30 mouse cellular contexts compared by ENCODE assay signal in genomic region chr17:50488406-50488805, GRCm38 (mm10).
"Had no signal": no experiment of that assay in that cellular context is flagged by ENCODE, and none has a peak within 500 bp of the region (broad histone marks: within the 10 kb centered on the region; RNA-seq: fewer than 3 reads in every experiment).

No protein-coding gene starts in this region.

- ATAC-seq: liver, embryonic 12.5 days; liver, postnatal 0 days; lung, postnatal 0 days; midbrain, embryonic 13.5 days; midbrain, embryonic 16.5 days had no signal

- H3K36me3 ChIP-seq: limb, embryonic 10.5 days; limb, embryonic 12.5 days; limb, embryonic 13.5 days; limb, embryonic 15.5 days; liver, embryonic 12.5 days; liver, embryonic 13.5 days; liver, embryonic 15.5 days; lung, embryonic 15.5 days; midbrain, embryonic 10.5 days; midbrain, embryonic 12.5 days; midbrain, embryonic 13.5 days had no signal

- H3K4me3 ChIP-seq: left cerebral cortex, adult 2 months; limb, embryonic 10.5 days; limb, embryonic 12.5 days; limb, embryonic 13.5 days; limb, embryonic 15.5 days; liver, embryonic 12.5 days; liver, embryonic 13.5 days; liver, embryonic 15.5 days; lung, embryonic 15.5 days; megakaryocyte, embryonic 14.5 days; midbrain, embryonic 10.5 days; midbrain, embryonic 12.5 days; midbrain, embryonic 13.5 days; myocyte had no signal

- H3K9ac ChIP-seq: limb, embryonic 12.5 days; limb, embryonic 13.5 days; limb, embryonic 15.5 days; liver, embryonic 12.5 days; liver, embryonic 13.5 days; liver, embryonic 14.5 days; liver, embryonic 15.5 days; liver, postnatal 0 days; lung, embryonic 14.5 days; lung, embryonic 15.5 days; midbrain, embryonic 12.5 days; midbrain, embryonic 13.5 days had no signal

- DNase-seq: left cerebral cortex, postnatal 4 days; liver; liver, embryonic 13.5 days; liver, postnatal 0 days; lung, adult 18-20 months; lung, adult 2 months; lung, embryonic 14.5 days; lung, postnatal 10 days; lung, postnatal 14 days; lung, postnatal 36 days; lung, postnatal 4 days; midbrain, embryonic 14.5 days had no signal

- H3K4me2 ChIP-seq: limb, embryonic 12.5 days; limb, embryonic 13.5 days; limb, embryonic 15.5 days; liver, embryonic 11.5 days; liver, embryonic 12.5 days; liver, embryonic 13.5 days; liver, embryonic 15.5 days; lung, embryonic 14.5 days; lung, embryonic 15.5 days; midbrain, embryonic 12.5 days; midbrain, embryonic 13.5 days had no signal

- H3K4me1 ChIP-seq: limb, embryonic 15.5 days; liver, embryonic 12.5 days; liver, embryonic 13.5 days; liver, embryonic 15.5 days; lung, embryonic 15.5 days; megakaryocyte, embryonic 14.5 days; midbrain, embryonic 10.5 days; midbrain, embryonic 12.5 days; midbrain, embryonic 13.5 days had no signal

- H3K27ac ChIP-seq: left cerebral cortex, adult 2 months; limb, embryonic 10.5 days; limb, embryonic 12.5 days; limb, embryonic 13.5 days; limb, embryonic 15.5 days; liver, embryonic 12.5 days; liver, embryonic 13.5 days; liver, embryonic 14.5 days; liver, embryonic 15.5 days; lung, embryonic 15.5 days; macrophage; midbrain, embryonic 10.5 days; midbrain, embryonic 12.5 days; midbrain, embryonic 13.5 days had no signal

- H3K27me3 ChIP-seq: limb, embryonic 12.5 days; limb, embryonic 15.5 days; liver, embryonic 12.5 days; liver, embryonic 13.5 days; liver, embryonic 15.5 days; lung, embryonic 15.5 days; megakaryocyte, embryonic 14.5 days; midbrain, embryonic 12.5 days; midbrain, embryonic 13.5 days had no signal

- H3K9me3 ChIP-seq: limb, embryonic 10.5 days; limb, embryonic 12.5 days; limb, embryonic 13.5 days; limb, embryonic 15.5 days; liver, embryonic 12.5 days; liver, embryonic 13.5 days; liver, embryonic 15.5 days; lung, embryonic 15.5 days; megakaryocyte, embryonic 14.5 days; midbrain, embryonic 10.5 days; midbrain, embryonic 12.5 days; midbrain, embryonic 13.5 days had no signal
